Comparison of ENCODE assay signal across 8 mouse cellular contexts in the genomic region with DNA sequence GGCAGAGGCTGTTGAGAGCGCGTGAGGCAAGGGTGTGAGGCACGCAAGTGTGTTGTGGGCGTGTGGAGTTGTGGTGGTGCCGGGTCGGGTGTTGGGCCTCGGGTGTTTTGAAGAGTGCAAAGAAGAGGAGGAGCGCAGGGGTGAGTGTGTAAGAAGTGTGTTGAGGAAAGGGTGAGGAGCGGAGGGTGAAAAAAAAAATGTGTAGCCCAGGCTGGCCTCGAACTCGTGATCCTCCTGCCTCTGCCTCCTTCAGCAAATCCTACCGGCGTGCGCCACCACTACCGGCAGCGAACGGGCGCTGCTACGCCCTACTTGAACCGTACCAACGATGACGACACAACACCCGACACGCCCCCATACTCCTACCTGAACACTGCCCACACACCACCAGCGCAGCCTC.
A peak's percentile ranks its signal among the peaks of the same experiment; 100 is the strongest.
DNase-seq lines count a peak whose midpoint lies in the region; ATAC-seq lines count a peak whose summit lies in the region.
"Not testable (repeated sequence)": the region's sequence is repeated elsewhere in the genome, so short reads cannot be mapped to it uniquely, and the experiment has no call there.

No protein-coding gene starts in this region.

- not testable (repeated sequence) for H3K9ac ChIP-seq in midbrain, embryonic 12.5 days (replicated peaks)

- peak; percentile 85 to 96 for DNase-seq in cerebellum, adult 18-20 months
- peak; percentile 86 to 91 for DNase-seq in frontal cortex, postnatal 10 days (ENCODE audit: low spot score in 2 of 2)
- DNase-seq in heart, postnatal 14 days = peak; percentile 84 to 85
- DNase-seq in kidney, postnatal 10 days = peak; percentile 86
- DNase-seq in limb, embryonic 10.5 days (ENCODE audit: low spot score) = not testable (repeated sequence)
- DNase-seq in spleen, adult 12 weeks (ENCODE audit: low spot score) = peak; percentile 90
- peak; percentile 78 to 86 for DNase-seq in urinary bladder, postnatal 4 days (ENCODE audit: low spot score in 2 of 2)

- H3K4me3 ChIP-seq in limb, embryonic 10.5 days = peak overlapping the region; percentile 30; the same call in 1 of the 2 replicates
- peak overlapping the region; percentile 25 for H3K4me3 ChIP-seq in midbrain, embryonic 12.5 days

- peak overlapping the region; percentile 37 for H3K4me2 ChIP-seq in midbrain, embryonic 12.5 days (replicated peaks)

- intact Hi-C loops in heart, postnatal 14 days (cut with DNase I) = not testable (repeated sequence)

- not testable (repeated sequence) for H3K27ac ChIP-seq in limb, embryonic 10.5 days; midbrain, embryonic 12.5 days (replicated peaks)

- WGBS in limb, embryonic 10.5 days = 9% methylated on average over 15 of the region's 25 CpGs
- WGBS in midbrain, embryonic 12.5 days = 9% methylated on average over 14 of the region's 25 CpGs

- ATAC-seq in midbrain, embryonic 12.5 days (ENCODE audit: low FRiP score, low read depth) = not testable (repeated sequence)

- H3K36me3 ChIP-seq in limb, embryonic 10.5 days; midbrain, embryonic 12.5 days: not testable (repeated sequence)

- H3K27me3 ChIP-seq in limb, embryonic 10.5 days (ENCODE audit: low read depth, poor library complexity, severe bottlenecking); midbrain, embryonic 12.5 days: not testable (repeated sequence)

- not testable (repeated sequence) for H3K4me1 ChIP-seq in limb, embryonic 10.5 days; midbrain, embryonic 12.5 days

- H3K9me3 ChIP-seq in limb, embryonic 10.5 days (replicated peaks); midbrain, embryonic 12.5 days: not testable (repeated sequence)
